Mouse (Mus musculus) heart, adult 8-10 months (tissue): ENCODE data around the gene Fam131a. TPM values are rescaled to one million over a fixed set of nuclear protein-coding genes. Genes with fewer than 3 reads are reported as not detected.
"Not testable (repeated sequence)": the region's sequence is repeated elsewhere in the genome, so short reads cannot be mapped to it uniquely, and the experiment has no call there.

Experiments used
- DNase-seq: peaks from one replicate; pipeline ENCODE4 v3.0.0; 2022; ENCODE audit warnings: low spot score
- total RNA-seq, 4 experiments: library from RNA; stranded (reverse); gene quantifications; 2 replicates each; pipeline ENCODE4 v1.2.4; 2022

Gene Fam131a
- total RNA-seq: 10 to 100 TPM; 26.2 to 47.4 (median 33.0) TPM

- peak; percentile 91 for DNase-seq
Measured at GRCm38 (mm10) chr16:20693111-20693701, at the start of gene Fam131a. Gene Fam131a (plus strand): TSS chr16:20693241.

GRCm38 (mm10) chr16:20643911-20644310, 49.1 kb upstream of the Fam131a start:
- DNase-seq: no peak

- peak; percentile 98 for DNase-seq
Measured at GRCm38 (mm10) chr16:20651076-20651946, 41.7 kb upstream of the Fam131a start, which contains the start of gene Psmd2. Gene Psmd2 (plus strand): TSS chr16:20651652.

- DNase-seq: no peak
Measured at GRCm38 (mm10) chr16:20651947-20652310, 41.1 kb upstream of the Fam131a start.

GRCm38 (mm10) chr16:20653315-20653714, 39.7 kb upstream of the Fam131a start:
- no peak for DNase-seq

GRCm38 (mm10) chr16:20657661-20658060, 35.4 kb upstream of the Fam131a start:
- DNase-seq: no peak

GRCm38 (mm10) chr16:20668013-20668412, 25.0 kb upstream of the Fam131a start, which contains the start of gene Eif4g1:
Gene Eif4g1 (plus strand): TSS chr16:20668313.
- DNase-seq: not testable (repeated sequence)

- DNase-seq: no peak
Measured at GRCm38 (mm10) chr16:20670291-20670690, 22.8 kb upstream of the Fam131a start.

- no peak for DNase-seq
Measured at GRCm38 (mm10) chr16:20671886-20672285, 21.2 kb upstream of the Fam131a start.

- peak; percentile 95 for DNase-seq
Measured at GRCm38 (mm10) chr16:20672500-20672902, 20.5 kb upstream of the Fam131a start.

- DNase-seq: peak; percentile 48
Measured at GRCm38 (mm10) chr16:20672965-20673705, 19.9 kb upstream of the Fam131a start.

- DNase-seq: no peak
Measured at GRCm38 (mm10) chr16:20673706-20674303, 19.2 kb upstream of the Fam131a start.

GRCm38 (mm10) chr16:20675213-20675612, 17.8 kb upstream of the Fam131a start:
- no peak for DNase-seq

- no peak for DNase-seq
Measured at GRCm38 (mm10) chr16:20676702-20677101, 16.3 kb upstream of the Fam131a start.

GRCm38 (mm10) chr16:20677380-20677779, 15.7 kb upstream of the Fam131a start:
- DNase-seq: no peak

- peak; percentile 81 for DNase-seq
Measured at GRCm38 (mm10) chr16:20677974-20678675, 14.9 kb upstream of the Fam131a start.

GRCm38 (mm10) chr16:20690774-20691173, 2.3 kb upstream of the Fam131a start:
- DNase-seq: no peak

- no peak for DNase-seq
Measured at GRCm38 (mm10) chr16:20691617-20692016, 1.4 kb upstream of the Fam131a start.

GRCm38 (mm10) chr16:20692241-20692965, 638 bp upstream of the Fam131a start:
- no peak for DNase-seq

GRCm38 (mm10) chr16:20694781-20695180, 1.7 kb downstream of the Fam131a start:
- peak; percentile 66 for DNase-seq
